Mouse (Mus musculus): Measurements from ENCODE around the gene Sbk3. TPM values are rescaled to one million over a fixed set of nuclear protein-coding genes. Genes with fewer than 3 reads are reported as not detected.
A peak's percentile ranks its signal among the peaks of the same experiment; 100 is the strongest.

Sbk3 gene
- polyA plus RNA-seq, 1 experiment from 2014 or later = 0.84 TPM

DNA sequence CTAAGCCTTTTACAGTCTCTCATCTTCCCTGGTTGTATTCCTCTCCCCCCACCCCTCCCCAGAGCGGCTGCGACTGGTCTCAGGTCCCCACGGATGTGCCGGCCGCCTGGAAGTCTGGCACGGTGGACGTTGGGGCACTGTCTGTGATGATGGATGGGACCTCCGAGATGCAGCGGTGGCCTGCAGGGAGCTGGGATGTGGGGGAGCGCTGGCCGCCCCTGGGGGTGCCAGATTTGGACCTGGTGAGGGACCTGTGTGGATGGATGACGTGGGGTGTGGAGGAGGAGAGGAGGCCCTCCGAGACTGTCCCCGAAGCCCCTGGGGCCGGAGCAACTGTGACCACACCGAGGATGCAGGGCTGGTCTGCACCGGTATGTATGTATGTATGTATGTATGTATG is 42.6 kb downstream of the Sbk3 start:
- Histone ChIP-seq H3K9me3 (replicated peaks; ENCODE audit: control insufficient read depth, low read length) (no peaks in the 10 kb centered on the region), H3K9ac (ENCODE audit: low read length) (no peak overlapping the region), H3K27me3 (ENCODE audit: control insufficient read depth, insufficient read depth, low read length) (no peaks in the 10 kb centered on the region), H3K4me3 (ENCODE audit: low read length) (no peak overlapping the region), H3K27ac (ENCODE audit: low read length) (no peak overlapping the region), H3K4me2 (ENCODE audit: low read depth, low read length) (no peak overlapping the region), H3K4me1 (ENCODE audit: control insufficient read depth, insufficient read depth, low read length) (peaks cover 17% of the 10 kb centered on the region), H3K36me3 (ENCODE audit: control insufficient read depth, insufficient read depth) (no peaks in the 10 kb centered on the region)
- ATAC-seq (replicated peaks; ENCODE audit: extremely low read depth, insufficient read depth, low FRiP score) = no peak
- WGBS = 67% methylated on average over 17 of the region's 17 CpGs

DNA sequence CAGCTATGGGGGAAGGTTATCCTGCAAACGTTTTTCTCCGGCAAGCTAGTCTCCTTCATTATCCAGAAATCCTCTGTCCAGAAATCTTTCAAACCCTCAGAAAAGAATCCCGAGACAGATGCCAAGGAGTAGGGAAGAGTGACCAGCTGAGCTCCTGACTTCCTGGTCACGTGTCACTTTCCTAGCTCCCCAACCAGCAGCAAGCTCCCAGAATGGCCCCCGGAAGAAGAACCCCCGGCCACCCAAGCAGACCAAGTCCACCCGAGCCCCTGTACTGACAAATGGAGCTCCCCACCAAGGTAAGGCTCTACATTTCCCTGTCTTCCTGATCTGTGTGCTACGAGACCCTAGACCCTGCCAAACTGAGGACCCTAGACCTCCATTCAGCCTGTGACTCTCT is 43.3 kb downstream of the Sbk3 start:
- H3K27me3 ChIP-seq (ENCODE audit: control insufficient read depth, insufficient read depth, low read length) = no peaks in the 10 kb centered on the region
- peaks cover 23% of the 10 kb centered on the region for H3K4me1 ChIP-seq (ENCODE audit: control insufficient read depth, insufficient read depth, low read length)
- H3K4me2 ChIP-seq (ENCODE audit: low read depth, low read length) = no peak overlapping the region
- no peak for ATAC-seq (replicated peaks; ENCODE audit: extremely low read depth, insufficient read depth, low FRiP score)
- no peak overlapping the region for H3K9ac ChIP-seq (ENCODE audit: low read length)
- H3K36me3 ChIP-seq (ENCODE audit: control insufficient read depth, insufficient read depth) = no peaks in the 10 kb centered on the region
- no peak overlapping the region for H3K4me3 ChIP-seq (ENCODE audit: low read length)
- H3K27ac ChIP-seq (ENCODE audit: low read length) = no peak overlapping the region
- WGBS = 48% methylated on average over 8 of the region's 8 CpGs
- no peaks in the 10 kb centered on the region for H3K9me3 ChIP-seq (replicated peaks; ENCODE audit: control insufficient read depth, low read length)

DNA sequence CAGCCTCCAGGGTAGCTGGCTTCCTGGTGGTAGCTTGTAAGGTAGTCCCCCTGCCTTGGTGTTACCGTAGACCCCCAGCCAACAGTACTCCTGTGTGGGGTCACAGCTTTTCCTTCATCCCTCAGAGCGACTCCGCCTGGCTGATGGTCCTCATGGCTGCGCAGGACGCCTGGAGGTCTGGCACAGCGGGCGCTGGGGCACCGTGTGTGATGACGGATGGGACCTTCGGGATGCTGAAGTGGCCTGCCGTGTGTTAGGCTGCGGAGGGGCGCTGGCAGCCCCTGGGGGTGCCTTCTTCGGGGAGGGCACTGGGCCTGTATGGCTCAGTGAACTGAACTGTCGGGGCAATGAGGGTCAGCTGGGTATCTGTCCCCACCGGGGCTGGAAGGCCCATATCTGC is 44.1 kb downstream of the Sbk3 start:
- H3K4me3 ChIP-seq (ENCODE audit: low read length) = no peak overlapping the region

DNA sequence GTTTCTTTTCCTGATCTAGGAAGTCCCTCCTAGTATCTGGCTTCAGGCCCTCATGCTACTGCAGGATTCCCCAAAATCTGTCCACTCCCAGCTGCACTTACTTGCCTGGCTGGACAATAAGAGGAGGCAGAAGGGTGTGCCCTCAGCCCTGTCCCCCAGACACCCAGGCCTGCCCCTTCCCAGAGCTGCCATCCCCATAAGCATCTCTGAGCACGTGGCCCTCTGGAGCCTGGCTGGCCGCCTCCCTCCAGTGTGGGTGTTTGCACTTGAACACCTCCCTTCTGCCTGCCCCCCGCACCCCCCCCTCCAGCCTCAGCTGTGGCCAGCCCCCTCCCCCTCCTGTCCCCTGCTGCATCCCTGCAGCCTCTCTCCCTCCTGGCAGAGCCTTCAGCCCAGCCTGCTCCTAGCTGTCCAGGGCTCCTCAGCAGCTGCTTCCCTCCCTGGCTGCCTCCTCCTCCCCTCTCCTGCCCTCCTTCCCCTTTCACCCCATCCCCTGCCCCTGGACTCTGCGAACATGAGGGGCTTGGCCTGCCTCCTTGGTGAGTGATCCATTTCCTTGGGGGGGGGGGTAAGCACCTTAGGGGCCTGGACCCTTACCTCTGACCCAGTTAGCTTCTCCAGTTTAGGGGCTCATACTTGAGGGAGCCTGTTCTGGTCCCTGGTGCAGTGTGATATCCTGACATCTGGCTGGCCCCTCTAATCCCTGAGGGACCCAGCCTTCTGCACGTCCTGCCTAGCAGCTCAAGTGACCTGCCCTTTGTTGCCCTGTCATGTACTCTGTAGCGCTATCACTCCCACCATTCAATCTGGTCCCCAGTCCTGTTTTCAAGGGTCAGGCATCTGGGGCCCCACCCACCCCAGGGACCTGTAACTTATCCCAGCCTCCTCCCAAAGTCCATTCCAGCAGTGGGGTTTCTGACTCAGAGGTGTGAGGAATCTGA is 45.3 kb downstream of the Sbk3 start, which contains the start of gene Ssc5d:
Gene Ssc5d, plus strand, starts transcription at position 345 of the 941 bp plus-strand sequence.
- Histone ChIP-seq H3K4me2 (ENCODE audit: low read depth, low read length) (peak within 1 kb of the TSS; percentile 80; the same call in 1 of the 2 replicates), H3K27me3 (ENCODE audit: control insufficient read depth, insufficient read depth, low read length) (no peaks in the 10 kb centered on the region), H3K27ac (ENCODE audit: low read length) (peak within 1 kb of the TSS; percentile 74), H3K4me3 (ENCODE audit: low read length) (no peak within 1 kb of the TSS), H3K4me1 (ENCODE audit: control insufficient read depth, insufficient read depth, low read length) (peaks cover 32% of the 10 kb centered on the region), H3K36me3 (ENCODE audit: control insufficient read depth, insufficient read depth) (peaks cover 2% of the 10 kb centered on the region; the same call in 1 of the 2 replicates), H3K9me3 (replicated peaks; ENCODE audit: control insufficient read depth, low read length) (no peaks in the 10 kb centered on the region), H3K9ac (ENCODE audit: low read length) (0 out of 2 replicates have a peak within 1 kb of the TSS, but pooled peaks have one; percentile 30)
- peak; percentile 11; the same call in 1 of the 2 replicates for ATAC-seq (replicated peaks; ENCODE audit: extremely low read depth, insufficient read depth, low FRiP score)
- 11% methylated on average over 5 of the region's 6 CpGs for WGBS

More for the DNA sequence above, 44.1 kb downstream of the Sbk3 start:
- no peaks in the 10 kb centered on the region for H3K9me3 ChIP-seq (replicated peaks; ENCODE audit: control insufficient read depth, low read length)
- no peak overlapping the region for H3K27ac ChIP-seq (ENCODE audit: low read length)
- H3K36me3 ChIP-seq (ENCODE audit: control insufficient read depth, insufficient read depth) = no peaks in the 10 kb centered on the region
- 81% methylated on average over 16 of the region's 16 CpGs for WGBS
- H3K27me3 ChIP-seq (ENCODE audit: control insufficient read depth, insufficient read depth, low read length) = no peaks in the 10 kb centered on the region
- H3K4me2 ChIP-seq (ENCODE audit: low read depth, low read length) = no peak overlapping the region
- ATAC-seq (replicated peaks; ENCODE audit: extremely low read depth, insufficient read depth, low FRiP score) = no peak
- no peak overlapping the region for H3K9ac ChIP-seq (ENCODE audit: low read length)
- peaks cover 28% of the 10 kb centered on the region for H3K4me1 ChIP-seq (ENCODE audit: control insufficient read depth, insufficient read depth, low read length)

DNA sequence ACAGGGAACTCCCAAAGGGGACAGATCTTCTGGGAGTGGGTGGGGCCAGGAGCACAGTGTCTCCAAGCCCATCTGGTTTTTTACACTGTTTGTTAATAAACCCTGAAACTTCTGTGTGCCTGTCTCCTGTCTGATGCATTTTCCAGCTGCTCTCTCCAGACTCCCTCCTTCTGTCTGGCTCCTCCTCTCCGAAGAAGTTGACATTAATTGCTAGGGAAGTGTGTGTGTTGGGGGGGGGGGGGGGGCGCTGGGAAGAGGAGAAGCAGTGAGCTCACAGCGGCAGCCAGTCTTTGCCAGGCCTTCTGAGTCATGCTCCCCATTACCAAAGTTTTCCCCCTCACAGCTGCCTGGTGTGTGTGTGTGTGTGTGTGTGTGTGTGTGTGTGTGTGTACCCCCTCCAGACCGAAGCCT is 46.1 kb downstream of the Sbk3 start:
- no peak overlapping the region for H3K4me2 ChIP-seq (ENCODE audit: low read depth, low read length)
- 10% methylated on average over 3 of the region's 4 CpGs for WGBS
- peaks cover 32% of the 10 kb centered on the region for H3K4me1 ChIP-seq (ENCODE audit: control insufficient read depth, insufficient read depth, low read length)
- peaks cover 10% of the 10 kb centered on the region for H3K36me3 ChIP-seq (ENCODE audit: control insufficient read depth, insufficient read depth)
- peak; percentile 24 for ATAC-seq (replicated peaks; ENCODE audit: extremely low read depth, insufficient read depth, low FRiP score)
- peak overlapping the region; percentile 74 for H3K27ac ChIP-seq (ENCODE audit: low read length)
- H3K4me3 ChIP-seq (ENCODE audit: low read length) = no peak overlapping the region
- no peak overlapping the region for H3K9ac ChIP-seq (ENCODE audit: low read length)
- H3K27me3 ChIP-seq (ENCODE audit: control insufficient read depth, insufficient read depth, low read length) = no peaks in the 10 kb centered on the region
- no peaks in the 10 kb centered on the region for H3K9me3 ChIP-seq (replicated peaks; ENCODE audit: control insufficient read depth, low read length)

DNA sequence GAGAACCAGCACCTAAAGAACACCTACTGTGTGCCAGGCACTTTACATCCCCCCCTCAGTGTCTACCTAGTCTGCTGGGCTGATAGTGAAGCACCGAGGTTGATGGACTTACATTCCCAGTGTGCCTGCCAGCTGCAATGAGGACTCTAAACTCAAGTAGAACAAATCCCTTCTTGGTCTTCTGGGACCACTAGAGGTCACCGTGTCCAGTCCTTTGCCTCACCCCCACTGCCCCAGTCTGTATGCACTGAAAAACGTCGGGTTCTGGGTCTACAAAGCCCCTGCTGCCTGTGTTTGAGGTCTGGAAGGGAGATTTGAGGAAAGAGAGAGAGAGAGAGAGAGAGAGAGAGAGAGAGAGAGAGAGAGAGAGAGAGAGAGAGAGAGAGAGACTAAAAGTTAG is 46.5 kb downstream of the Sbk3 start:
- Histone ChIP-seq H3K9ac (ENCODE audit: low read length) (peak overlapping the region; percentile 63), H3K36me3 (ENCODE audit: control insufficient read depth, insufficient read depth) (peaks cover 14% of the 10 kb centered on the region), H3K4me2 (ENCODE audit: low read depth, low read length) (peak overlapping the region; percentile 80; the same call in 1 of the 2 replicates), H3K4me3 (ENCODE audit: low read length) (no peak overlapping the region), H3K27me3 (ENCODE audit: control insufficient read depth, insufficient read depth, low read length) (no peaks in the 10 kb centered on the region), H3K27ac (ENCODE audit: low read length) (peak overlapping the region; percentile 74), H3K9me3 (replicated peaks; ENCODE audit: control insufficient read depth, low read length) (no peaks in the 10 kb centered on the region), H3K4me1 (ENCODE audit: control insufficient read depth, insufficient read depth, low read length) (peaks cover 32% of the 10 kb centered on the region)
- 1% methylated on average over 4 of the region's 4 CpGs for WGBS
- ATAC-seq (replicated peaks; ENCODE audit: extremely low read depth, insufficient read depth, low FRiP score) = no peak

DNA sequence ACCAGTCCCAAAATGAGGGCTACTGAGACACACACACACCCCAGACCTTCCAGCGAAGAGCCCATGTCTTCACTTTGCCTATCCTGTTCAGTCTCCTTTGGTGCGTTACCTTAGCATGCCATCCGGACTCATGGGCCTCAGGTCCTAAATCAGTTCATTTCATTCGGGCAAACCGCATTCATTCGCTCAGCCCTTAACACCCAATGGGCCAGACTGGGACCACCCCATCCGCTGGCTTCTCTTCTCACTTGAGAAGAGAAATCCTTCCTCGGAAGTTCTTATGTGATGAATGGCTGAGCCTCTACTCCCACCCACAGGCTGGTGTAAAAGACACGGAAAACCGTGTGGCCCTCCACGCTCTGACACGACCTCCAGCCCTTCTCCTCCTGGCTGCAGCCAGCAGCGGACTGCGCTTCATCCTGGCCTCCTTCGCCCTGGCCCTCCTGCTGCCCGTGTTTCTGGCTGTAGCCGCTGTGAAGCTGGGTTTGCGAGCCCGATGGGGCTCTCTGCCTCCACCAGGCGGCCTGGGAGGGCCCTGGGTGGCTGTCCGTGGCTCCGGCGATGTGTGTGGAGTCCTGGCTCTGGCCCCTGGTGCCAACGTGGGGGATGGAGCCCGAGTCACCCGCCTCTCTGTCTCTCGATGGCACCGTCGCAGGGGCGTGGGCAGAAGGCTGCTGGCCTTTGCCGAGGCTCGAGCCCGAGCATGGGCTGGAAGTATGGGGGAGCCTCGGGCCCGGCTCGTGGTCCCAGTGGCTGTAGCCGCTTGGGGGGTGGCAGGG is 47.2 kb downstream of the Sbk3 start:
- Histone ChIP-seq H3K9me3 (replicated peaks; ENCODE audit: control insufficient read depth, low read length) (no peaks in the 10 kb centered on the region), H3K27ac (ENCODE audit: low read length) (peak overlapping the region; percentile 74), H3K4me3 (ENCODE audit: low read length) (peak overlapping the region; percentile 37), H3K36me3 (ENCODE audit: control insufficient read depth, insufficient read depth) (peaks cover 21% of the 10 kb centered on the region), H3K4me2 (ENCODE audit: low read depth, low read length) (peak overlapping the region; percentile 80), H3K4me1 (ENCODE audit: control insufficient read depth, insufficient read depth, low read length) (peaks cover 32% of the 10 kb centered on the region), H3K9ac (ENCODE audit: low read length) (peak overlapping the region; percentile 63), H3K27me3 (ENCODE audit: control insufficient read depth, insufficient read depth, low read length) (no peaks in the 10 kb centered on the region)
- ATAC-seq (replicated peaks; ENCODE audit: extremely low read depth, insufficient read depth, low FRiP score) = no peak; the same call in 1 of the 2 replicates
- 5% methylated on average over 37 of the region's 37 CpGs for WGBS

DNA sequence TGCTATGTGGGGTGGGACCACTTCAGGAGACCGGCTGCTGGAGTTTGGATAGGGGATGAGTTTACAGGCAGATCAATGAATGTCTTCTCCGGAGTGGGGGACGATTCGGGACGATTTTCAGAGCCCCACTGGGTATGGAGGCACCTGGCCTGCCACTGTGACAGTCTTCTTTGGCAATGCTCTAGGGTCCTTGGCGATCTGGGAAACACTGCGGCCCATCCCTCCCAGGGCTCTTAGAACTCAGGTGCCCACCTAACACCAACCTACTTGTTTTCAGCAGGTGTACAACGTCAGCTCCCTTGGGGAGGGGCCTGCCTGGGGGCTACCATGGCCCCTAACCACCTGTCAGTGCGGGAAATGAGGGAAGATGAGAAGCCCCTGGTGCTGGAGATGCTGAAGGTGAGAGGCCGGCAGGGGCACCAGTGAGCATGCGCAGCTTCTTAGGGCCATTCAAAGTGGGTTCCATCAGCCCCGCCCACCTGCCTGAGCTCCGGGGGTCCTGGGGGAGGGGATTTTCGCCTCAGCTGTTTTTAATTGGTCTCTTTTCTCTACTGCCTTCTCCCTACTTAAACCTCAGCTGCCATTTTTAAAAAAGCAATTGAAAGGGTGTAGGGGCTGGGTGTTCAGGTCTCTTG is 47.9 kb downstream of the Sbk3 start:
- Histone ChIP-seq H3K27me3 (ENCODE audit: control insufficient read depth, insufficient read depth, low read length) (no peaks in the 10 kb centered on the region), H3K9ac (ENCODE audit: low read length) (peak overlapping the region; percentile 63), H3K4me1 (ENCODE audit: control insufficient read depth, insufficient read depth, low read length) (peaks cover 32% of the 10 kb centered on the region), H3K4me2 (ENCODE audit: low read depth, low read length) (peak overlapping the region; percentile 80), H3K36me3 (ENCODE audit: control insufficient read depth, insufficient read depth) (peaks cover 27% of the 10 kb centered on the region), H3K9me3 (replicated peaks; ENCODE audit: control insufficient read depth, low read length) (no peaks in the 10 kb centered on the region), H3K27ac (ENCODE audit: low read length) (no peak overlapping the region; the same call in 1 of the 2 replicates), H3K4me3 (ENCODE audit: low read length) (peak overlapping the region; percentile 47)
- ATAC-seq (replicated peaks; ENCODE audit: extremely low read depth, insufficient read depth, low FRiP score) = no peak
- 2% methylated on average over 14 of the region's 14 CpGs for WGBS

Measured in heart, embryonic 16.5 days (tissue).